Comparison of ENCODE assay signal across 8 mouse cellular contexts in the genomic region with DNA sequence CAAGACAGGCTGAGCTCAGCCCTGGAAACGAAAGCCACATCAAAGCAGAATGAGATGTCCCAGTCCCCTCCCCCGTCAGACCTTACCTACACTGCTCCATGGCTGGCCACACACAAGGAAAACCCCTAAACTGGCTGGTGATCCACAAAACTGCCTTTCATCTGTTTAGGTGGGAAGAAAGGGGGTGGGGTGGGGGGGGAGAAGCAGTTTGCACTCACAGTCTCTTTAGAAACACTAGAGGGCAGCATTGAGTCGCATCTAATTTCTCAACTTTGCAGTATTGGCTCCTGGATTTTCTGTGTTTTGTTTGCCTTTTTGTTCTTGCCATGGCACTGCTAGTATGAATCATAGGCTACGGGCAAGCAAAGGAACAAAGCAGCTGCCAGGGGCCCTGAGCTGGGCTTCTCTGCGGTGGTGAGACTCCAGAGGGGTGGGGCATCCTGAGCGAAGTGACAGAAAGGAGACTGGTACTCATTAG.
A peak's percentile ranks its signal among the peaks of the same experiment; 100 is the strongest.
DNase-seq lines count a peak whose midpoint lies in the region; ATAC-seq and TF ChIP-seq lines count a peak whose summit lies in the region.

No protein-coding gene starts in this region.

- 0 out of 2 replicates have a peak overlapping the region, but pooled peaks have one; percentile 41 for H3K27ac ChIP-seq in forebrain, postnatal 0 days (ENCODE audit: low read depth, low read length)
- no peak overlapping the region for H3K27ac ChIP-seq in intestine, postnatal 0 days (ENCODE audit: low read depth, low read length)
- H3K27ac ChIP-seq in midbrain, postnatal 0 days (ENCODE audit: low read depth, low read length) = no peak overlapping the region

- no peaks in the 10 kb centered on the region for H3K36me3 ChIP-seq in forebrain, postnatal 0 days (ENCODE audit: insufficient read depth)
- no peaks in the 10 kb centered on the region for H3K36me3 ChIP-seq in intestine, postnatal 0 days (ENCODE audit: control insufficient read depth, insufficient read depth)
- H3K36me3 ChIP-seq in midbrain, postnatal 0 days (ENCODE audit: insufficient read depth, low read length) = no peaks in the 10 kb centered on the region; the same call in 1 of the 2 replicates

- intact Hi-C loops in left cerebral cortex, postnatal 4 days (cut with DNase I) = loop anchor here (2.0 to 10.0 kb wide), 3 partner anchors 183 to 991 kb away; a partner anchor contains a TSS

- H3K4me2 ChIP-seq in forebrain, postnatal 0 days (ENCODE audit: low read depth) = no peak overlapping the region
- H3K4me2 ChIP-seq in intestine, postnatal 0 days (replicated peaks; ENCODE audit: low read depth) = no peak overlapping the region
- H3K4me2 ChIP-seq in midbrain, postnatal 0 days (ENCODE audit: low read depth, low read length, poor library complexity, severe bottlenecking) = no peak overlapping the region

- no peak overlapping the region for H3K4me3 ChIP-seq in forebrain, postnatal 0 days (ENCODE audit: low read depth, low read length)
- H3K4me3 ChIP-seq in intestine, postnatal 0 days (ENCODE audit: low read depth, low read length) = no peak overlapping the region
- H3K4me3 ChIP-seq in midbrain, postnatal 0 days (ENCODE audit: low read depth, low read length) = no peak overlapping the region

- ATAC-seq in forebrain, postnatal 0 days = peak; percentile 51
- ATAC-seq in intestine, postnatal 0 days = peak; percentile 32; the same call in 1 of the 2 replicates
- ATAC-seq in midbrain, postnatal 0 days (ENCODE audit: low FRiP score) = peak; percentile 44

- WGBS in forebrain, postnatal 0 days = 9% methylated on average over 6 of the region's 6 CpGs
- 16% methylated on average over 6 of the region's 6 CpGs for WGBS in intestine, postnatal 0 days
- 13% methylated on average over 6 of the region's 6 CpGs for WGBS in midbrain, postnatal 0 days

- H3K4me1 ChIP-seq in forebrain, postnatal 0 days (ENCODE audit: insufficient read depth) = peaks cover 11% of the 10 kb centered on the region; the same call in 1 of the 2 replicates
- no peaks in the 10 kb centered on the region for H3K4me1 ChIP-seq in intestine, postnatal 0 days (replicated peaks; ENCODE audit: control insufficient read depth, insufficient read depth, low read length)
- H3K4me1 ChIP-seq in midbrain, postnatal 0 days (ENCODE audit: insufficient read depth, low read length) = peaks cover 5% of the 10 kb centered on the region; the same call in 1 of the 2 replicates

- peak; percentile 74 for TF ChIP-seq CTCF in forebrain, postnatal 0 days (IDR thresholded peaks at IDR 0.05; ENCODE audit: low read depth)
- TF ChIP-seq CTCF in intestine, postnatal 0 days (IDR thresholded peaks at IDR 0.05; ENCODE audit: low read depth) = peak; percentile 76
- TF ChIP-seq CTCF in midbrain, postnatal 0 days (IDR thresholded peaks at IDR 0.05) = peak; percentile 82

- peak; percentile 34 to 45 for DNase-seq in urinary bladder, adult 18-20 months (ENCODE audit: low spot score in 2 of 2)
- DNase-seq in urinary bladder, postnatal 10 days (ENCODE audit: low spot score) = no peak
- DNase-seq in cerebellum, adult 11 months = peak; percentile 61
- peak; percentile 84 for DNase-seq in forebrain, postnatal 0 days
- peak; percentile 27 for DNase-seq in left cerebral cortex, postnatal 4 days
- DNase-seq in midbrain, postnatal 0 days (ENCODE audit: low spot score) = peak; percentile 86
- peak; percentile 44 for DNase-seq in thymus, postnatal 4 days

- peak overlapping the region; percentile 18; the same call in 1 of the 2 replicates for H3K9ac ChIP-seq in forebrain, postnatal 0 days
- no peak overlapping the region for H3K9ac ChIP-seq in intestine, postnatal 0 days (ENCODE audit: low read depth, low read length)
- H3K9ac ChIP-seq in midbrain, postnatal 0 days (replicated peaks; ENCODE audit: low read length, poor library complexity, severe bottlenecking) = no peak overlapping the region

- peaks cover 17% of the 10 kb centered on the region for H3K27me3 ChIP-seq in forebrain, postnatal 0 days (ENCODE audit: insufficient read depth, low read length)
- H3K27me3 ChIP-seq in intestine, postnatal 0 days (replicated peaks; ENCODE audit: control insufficient read depth, insufficient read depth, low read length) = peaks cover 49% of the 10 kb centered on the region
- H3K27me3 ChIP-seq in midbrain, postnatal 0 days (ENCODE audit: insufficient read depth, low read length) = peaks cover 23% of the 10 kb centered on the region

- H3K9me3 ChIP-seq in forebrain, postnatal 0 days (ENCODE audit: low read length) = no peaks in the 10 kb centered on the region
- H3K9me3 ChIP-seq in intestine, postnatal 0 days (ENCODE audit: control insufficient read depth) = no peaks in the 10 kb centered on the region
- no peaks in the 10 kb centered on the region for H3K9me3 ChIP-seq in midbrain, postnatal 0 days (ENCODE audit: low read length)
